Mouse (Mus musculus): Measurements from ENCODE around the gene Zmym5. TPM values are rescaled to one million over a fixed set of nuclear protein-coding genes. Genes with fewer than 3 reads are reported as not detected.

Zmym5 gene
- 44.9 TPM for polyA plus RNA-seq (2017; shearing (Covaris generic))

DNA sequence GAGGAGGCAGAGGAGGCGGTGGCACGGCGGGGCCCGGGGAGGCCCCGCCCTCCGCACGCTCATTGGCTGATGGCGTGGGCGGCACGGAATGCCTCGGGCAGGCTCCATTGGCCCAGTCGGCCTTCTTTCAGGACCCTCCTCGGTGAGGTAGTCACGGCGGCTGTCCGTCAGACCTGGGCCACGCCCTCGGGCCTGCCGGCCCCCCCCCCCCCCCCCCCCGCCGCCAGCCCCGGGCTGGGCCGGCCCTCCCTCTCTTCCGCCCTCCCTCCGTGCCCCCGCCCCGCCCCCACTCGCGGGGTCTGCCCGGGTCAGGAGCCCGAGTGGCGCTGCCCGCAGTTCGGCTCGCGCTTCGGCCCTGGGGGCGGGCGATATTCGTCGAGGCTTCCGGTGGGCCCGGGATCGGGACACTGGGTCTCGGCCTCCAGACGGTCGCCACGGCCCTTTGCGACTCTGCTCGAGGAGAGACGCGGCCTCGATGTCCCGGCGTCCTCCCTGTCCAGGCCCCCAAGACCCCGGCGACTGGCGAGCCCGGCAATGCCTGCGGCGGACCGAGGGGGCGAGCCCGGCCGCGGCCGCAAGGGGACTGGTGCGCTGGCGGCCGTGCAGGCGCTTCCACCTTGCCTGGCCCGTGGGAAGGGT lies at the start of gene Zmym5:
Gene Zmym5, minus strand, starts transcription at position 16 of the 639 bp plus-strand sequence.

DNA sequence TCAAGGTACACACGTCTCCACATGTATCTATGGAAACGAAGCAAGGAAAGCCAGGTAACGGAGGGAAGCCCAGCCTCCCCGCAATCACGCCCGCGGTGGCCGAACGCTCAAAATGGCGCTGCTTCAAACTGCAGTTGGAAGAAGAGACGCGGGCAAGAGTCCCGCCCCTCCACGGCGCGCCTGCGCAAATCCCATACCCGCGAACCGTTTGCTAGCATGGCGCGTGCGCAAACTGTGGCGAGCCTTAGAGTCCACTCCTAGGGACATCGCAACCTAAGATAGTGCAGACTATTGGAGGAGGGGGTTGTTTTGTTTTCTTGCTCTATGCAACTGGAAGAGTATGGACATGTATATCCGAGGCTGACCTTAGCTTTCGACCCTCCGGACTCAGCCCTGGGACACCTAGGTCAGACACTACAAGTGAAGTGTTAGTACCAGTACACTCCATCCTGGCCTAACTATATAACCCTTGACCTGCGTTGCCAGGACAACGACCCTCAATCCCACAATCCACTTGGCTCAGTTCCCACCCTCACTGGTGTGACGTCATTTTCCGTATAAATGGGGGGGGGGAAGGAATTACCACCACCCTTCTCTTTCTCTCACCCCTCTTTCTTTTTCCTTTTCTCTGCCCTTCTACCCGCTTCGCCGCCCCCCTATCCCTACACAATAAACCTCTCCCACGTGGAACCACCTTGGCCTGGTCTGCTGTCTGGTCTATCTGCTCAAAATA lies 33.1 kb downstream of the Zmym5 start, which contains the start of gene Pspc1:
Gene Pspc1, minus strand, starts transcription at position 117 of the 733 bp plus-strand sequence.

Other genes with a start within 250 kb of the Zmym5 start
- gene Cenpj, start 236.3 kb downstream of the Zmym5 start, polyA plus RNA-seq (2017; shearing (Covaris generic)): 13.9 TPM
- gene Parp4, start 236.1 kb downstream of the Zmym5 start, polyA plus RNA-seq (2017; shearing (Covaris generic)): 19.6 TPM
- 44.3 TPM for gene Mphosph8, start 143.5 kb downstream of the Zmym5 start, polyA plus RNA-seq (2017; shearing (Covaris generic))
- gene Pspc1, start 33.4 kb downstream of the Zmym5 start, polyA plus RNA-seq (2017; shearing (Covaris generic)): 50.1 TPM
- 77.9 TPM for gene Zmym2, start 74.9 kb upstream of the Zmym5 start, polyA plus RNA-seq (2017; shearing (Covaris generic))
- gene Gja3, start 246.4 kb upstream of the Zmym5 start, polyA plus RNA-seq (2017; shearing (Covaris generic)): not detected